Mouse (Mus musculus) G1E (cell line): ENCODE measurements around the gene Ctdspl. TPM values are rescaled to one million over a fixed set of nuclear protein-coding genes. Genes with fewer than 3 reads are reported as not detected.

ENCODE experiments used
- ATAC-seq: 2 replicates; pipeline ENCODE4 v1.8.0; 2016; ENCODE audit warnings: mild to moderate bottlenecking; ENCODE audit not compliant: insufficient number of reproducible peaks, poor library complexity, low FRiP score, severe bottlenecking; ENCODE audit errors: extremely low read depth
- DNase-seq: peaks from one replicate; pipeline ENCODE4 v3.0.0; 2012; ENCODE audit warnings: low spot score
- H3K27me3 ChIP-seq: 2 replicates; pipeline ENCODE4 v1.6.1; 2012; ENCODE audit warnings: mild to moderate bottlenecking, low read length, inconsistent platforms; ENCODE audit not compliant: insufficient read depth
- H3K36me3 ChIP-seq: replicated peaks from 2 replicates; pipeline ENCODE3; 2012; ENCODE audit warnings: mild to moderate bottlenecking, inconsistent platforms
- H3K4me1 ChIP-seq: 2 replicates; pipeline ENCODE4 v1.6.1; 2012; ENCODE audit warnings: low read depth, low read length, inconsistent platforms, mixed read lengths; ENCODE audit not compliant: insufficient read depth
- H3K4me3 ChIP-seq: 2 replicates; pipeline ENCODE4 v1.5.1; 2012; ENCODE audit warnings: low read depth, mild to moderate bottlenecking, inconsistent platforms, low read length, moderate library complexity, mixed read lengths
- H3K9me3 ChIP-seq: replicated peaks from 2 replicates; pipeline ENCODE4 v1.6.1; 2012; ENCODE audit warnings: inconsistent platforms
- CTCF ChIP-seq: IDR thresholded peaks from 2 replicates; pipeline ENCODE4 v1.5.1; 2012; ENCODE audit warnings: low read depth, low read length, inconsistent platforms, mixed read lengths
- GATA1 ChIP-seq: IDR thresholded peaks from 2 replicates; pipeline ENCODE4 v1.6.1; 2012; ENCODE audit warnings: borderline replicate concordance, low read length, inconsistent platforms, mixed read lengths
- GATA2 ChIP-seq: IDR thresholded peaks from 2 replicates; pipeline ENCODE4 v1.6.1; 2012; ENCODE audit warnings: low read depth, low read length, inconsistent platforms, borderline replicate concordance
- POLR2AphosphoS5 ChIP-seq: IDR thresholded peaks from 2 replicates; pipeline ENCODE4 v1.6.1; 2012; ENCODE audit warnings: low read depth, low read length, inconsistent platforms; ENCODE audit not compliant: insufficient replicate concordance
- TAL1 ChIP-seq: conservative IDR thresholded peaks from 2 replicates; pipeline ENCODE4 v1.6.1; 2012; ENCODE audit warnings: low read depth, low read length, inconsistent platforms, mixed read lengths
- polyA plus RNA-seq: library from polyadenylated mRNA; stranded (reverse); fragments of >175 nt; gene quantifications from 2 replicates; pipeline ENCODE4 v1.2.3, GENCODE M21; 2012
- total RNA-seq, 2 experiments: library from RNA; stranded (forward) in 1 of 2; stranded (reverse) in 1 of 2; fragments of 200-1000 nt in 1 of 2; fragments of >200 nt in 1 of 2; fragmentation: Nextera tagmentation in 1 of 2; gene quantifications; 2 replicates each; pipeline ENCODE4 v1.2.3; 2014 to 2017

Gene Ctdspl
- total and polyA plus RNA-seq, 3 experiments: 0.05 TPM; not detected in 2

GRCm38 (mm10) chr9:118891593-118891992, 34.7 kb upstream of the Ctdspl start:
- TF ChIP-seq GATA1 (no peak), TAL1 (no peak), GATA2 (no peak), CTCF (no peak), POLR2AphosphoS5 (no peak)
- Histone ChIP-seq H3K27me3 (no peaks in the 10 kb centered on the region), H3K9me3 (peaks cover 68% of the 10 kb centered on the region), H3K4me3 (no peak overlapping the region), H3K36me3 (no peaks in the 10 kb centered on the region), H3K4me1 (no peaks in the 10 kb centered on the region)
- ATAC-seq (no peak), DNase-seq (no peak)

GRCm38 (mm10) chr9:118895101-118895500, 31.2 kb upstream of the Ctdspl start:
- H3K27me3 ChIP-seq: no peaks in the 10 kb centered on the region
- H3K4me1 ChIP-seq: no peaks in the 10 kb centered on the region
- TF ChIP-seq POLR2AphosphoS5: no peak
- TF ChIP-seq GATA1: no peak
- no peak for TF ChIP-seq GATA2
- TF ChIP-seq TAL1: no peak
- no peak for TF ChIP-seq CTCF
- ATAC-seq: no peak
- no peak overlapping the region for H3K4me3 ChIP-seq
- DNase-seq: no peak
- H3K36me3 ChIP-seq: no peaks in the 10 kb centered on the region
- peaks cover 69% of the 10 kb centered on the region for H3K9me3 ChIP-seq

GRCm38 (mm10) chr9:118900677-118901076, 25.6 kb upstream of the Ctdspl start:
- H3K36me3 ChIP-seq: no peaks in the 10 kb centered on the region
- no peak for DNase-seq
- no peaks in the 10 kb centered on the region for H3K27me3 ChIP-seq
- no peak for TF ChIP-seq GATA1
- TF ChIP-seq GATA2: no peak
- TF ChIP-seq TAL1: no peak
- no peak for TF ChIP-seq CTCF
- TF ChIP-seq POLR2AphosphoS5: no peak
- no peak for ATAC-seq
- no peak overlapping the region for H3K4me3 ChIP-seq
- H3K9me3 ChIP-seq: peaks cover 73% of the 10 kb centered on the region
- no peaks in the 10 kb centered on the region for H3K4me1 ChIP-seq

- DNase-seq: no peak
- Histone ChIP-seq H3K4me1 (no peaks in the 10 kb centered on the region), H3K36me3 (no peaks in the 10 kb centered on the region), H3K9me3 (peaks cover 73% of the 10 kb centered on the region), H3K27me3 (no peaks in the 10 kb centered on the region), H3K4me3 (no peak overlapping the region)
- no peak for TF ChIP-seq GATA1
- TF ChIP-seq CTCF: no peak
- no peak for TF ChIP-seq POLR2AphosphoS5
- TF ChIP-seq TAL1: no peak
- no peak for TF ChIP-seq GATA2
- ATAC-seq: no peak
Measured at GRCm38 (mm10) chr9:118901917-118902316, 24.3 kb upstream of the Ctdspl start.

GRCm38 (mm10) chr9:118907934-118908620, 18.2 kb upstream of the Ctdspl start:
- Histone ChIP-seq H3K9me3 (peaks cover 74% of the 10 kb centered on the region), H3K27me3 (no peaks in the 10 kb centered on the region), H3K4me3 (no peak overlapping the region), H3K4me1 (no peaks in the 10 kb centered on the region), H3K36me3 (no peaks in the 10 kb centered on the region)
- ATAC-seq: no peak
- no peak for DNase-seq
- TF ChIP-seq CTCF (no peak), GATA2 (no peak), POLR2AphosphoS5 (no peak), GATA1 (no peak), TAL1 (no peak)

GRCm38 (mm10) chr9:118913048-118913447, 13.2 kb upstream of the Ctdspl start:
- H3K9me3 ChIP-seq: peaks cover 68% of the 10 kb centered on the region
- ATAC-seq (no peak), DNase-seq (no peak)
- no peaks in the 10 kb centered on the region for H3K27me3 ChIP-seq
- H3K36me3 ChIP-seq: no peaks in the 10 kb centered on the region
- no peak overlapping the region for H3K4me3 ChIP-seq
- TF ChIP-seq TAL1 (no peak), CTCF (no peak), GATA1 (no peak), GATA2 (no peak), POLR2AphosphoS5 (no peak)
- no peaks in the 10 kb centered on the region for H3K4me1 ChIP-seq
